Mouse (Mus musculus) right cerebral cortex, postnatal 10 days (tissue): ENCODE measurements around the gene Man1c1.

Source experiments
- DNase-seq, 2 experiments: peaks; one replicate each; pipeline ENCODE4 v3.0.0; 2021; ENCODE audit warnings: low spot score in 2 of 2

The Man1c1 gene

DNA sequence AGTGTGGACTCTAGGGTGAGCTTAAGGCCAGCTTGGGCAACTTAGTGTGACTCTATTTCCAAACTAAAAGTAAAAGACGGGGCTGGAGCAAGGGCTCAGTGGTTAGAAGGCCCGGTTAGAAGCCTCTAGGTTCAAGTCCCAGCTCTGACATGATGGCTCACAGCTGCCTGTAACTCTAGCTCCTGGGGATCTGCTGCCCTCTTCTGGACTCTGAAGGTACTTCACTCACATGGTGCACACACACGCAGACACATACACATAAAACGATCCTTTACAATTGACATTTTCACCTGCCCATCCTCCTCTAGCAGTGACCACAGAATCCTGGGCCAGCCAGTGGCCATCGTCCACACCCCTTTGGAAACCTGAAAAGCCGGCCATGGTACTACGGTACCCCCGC, 154.2 kb downstream of the Man1c1 start:
- DNase-seq: no peak

DNA sequence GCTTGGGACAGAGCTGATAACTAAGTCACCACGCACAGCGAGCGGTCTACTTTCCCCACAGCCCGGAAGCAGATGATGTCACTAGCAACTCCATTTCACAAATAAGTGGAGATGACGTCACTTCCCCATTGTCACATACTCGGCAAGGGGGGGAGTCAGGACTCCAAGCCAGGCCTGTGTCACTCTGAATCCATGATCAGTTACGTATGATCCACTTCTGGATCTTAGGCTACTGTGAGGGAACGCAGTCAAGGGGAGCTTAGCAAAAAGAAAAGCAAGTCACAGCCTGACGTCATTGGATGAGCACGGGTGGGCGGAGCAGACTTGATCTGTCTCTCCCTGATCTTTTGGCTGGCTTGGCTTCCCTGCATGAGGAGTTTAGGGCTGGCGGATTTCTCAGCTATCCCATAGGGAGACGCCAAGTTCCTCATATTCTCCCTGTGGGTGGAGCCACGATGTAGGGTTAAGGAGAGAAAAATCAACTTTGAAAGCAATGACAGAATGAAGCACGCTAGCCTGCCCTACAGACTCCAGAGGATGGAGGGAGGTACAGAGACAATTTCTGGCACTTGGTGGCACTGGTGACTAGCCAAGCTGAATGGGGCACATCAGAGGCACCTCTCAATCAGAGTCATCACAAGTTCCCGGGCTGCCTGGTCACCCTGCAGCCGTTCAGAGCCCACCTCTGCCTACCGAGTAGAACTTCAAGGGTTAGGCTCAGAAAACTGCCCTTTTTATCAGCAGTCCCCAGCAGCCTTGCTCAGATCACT, 155.7 kb downstream of the Man1c1 start:
- DNase-seq: no peak

DNA sequence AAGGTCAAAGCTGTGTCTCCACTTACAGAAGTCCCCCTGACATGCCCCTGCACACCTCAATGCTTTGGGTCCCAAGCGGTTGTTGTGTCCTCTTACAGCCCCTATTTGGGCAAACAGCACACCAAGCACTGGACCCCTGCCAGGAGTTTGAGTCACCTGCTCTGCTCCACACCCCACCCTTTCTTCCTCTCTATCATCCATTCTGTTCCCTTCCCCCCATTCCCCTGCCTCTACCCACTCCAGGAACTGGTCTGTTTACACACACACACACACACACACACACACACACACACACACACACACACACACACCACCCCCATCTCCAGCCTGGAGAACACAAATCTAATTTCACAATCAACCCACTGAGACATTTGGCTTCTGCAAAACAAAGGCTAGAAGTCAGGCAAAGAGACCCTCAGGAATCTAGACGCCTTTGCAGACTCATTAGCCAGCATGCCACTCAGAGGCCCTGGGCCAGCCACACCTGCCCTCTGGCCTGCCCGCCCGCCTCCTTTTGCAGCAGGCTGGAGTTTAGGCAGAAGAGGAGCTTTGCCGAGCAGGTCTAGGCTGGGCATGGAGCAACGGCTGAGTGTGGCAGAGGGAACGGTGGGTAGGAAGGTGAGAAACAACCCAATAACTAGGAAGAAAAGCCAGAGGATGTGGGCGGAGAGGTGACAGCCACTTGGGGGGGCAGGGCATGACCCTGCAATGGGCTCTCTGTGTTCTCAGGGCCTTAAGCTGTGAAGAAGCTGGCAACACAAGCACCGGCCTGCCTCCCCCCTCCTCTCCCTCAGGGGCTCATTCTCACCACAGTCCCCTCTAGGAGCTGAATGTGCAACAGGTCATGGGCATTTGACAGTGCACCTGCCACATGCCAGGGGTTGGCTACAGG, 157.0 kb downstream of the Man1c1 start:
- DNase-seq: no peak

DNA sequence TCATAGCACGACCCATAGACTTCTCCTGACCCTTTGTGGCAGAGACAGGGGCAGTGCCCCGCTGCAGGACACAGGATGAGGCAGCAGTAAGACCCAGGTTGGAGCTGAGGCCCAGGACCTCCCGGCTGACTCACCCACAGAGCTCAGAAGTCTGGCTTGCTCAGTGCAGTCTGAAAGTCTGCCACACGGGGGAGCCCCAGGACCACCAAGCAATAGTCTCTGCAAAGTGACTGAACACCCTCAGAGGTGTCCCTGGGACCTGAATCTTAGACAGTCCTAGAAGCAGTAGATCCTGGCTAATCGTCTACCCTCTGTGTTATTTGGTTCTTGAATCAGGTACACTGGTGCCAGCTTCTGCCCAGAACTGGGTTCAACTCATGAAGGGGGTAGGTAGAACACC, 160.8 kb downstream of the Man1c1 start:
- DNase-seq: peak; percentile 90 to 94

DNA sequence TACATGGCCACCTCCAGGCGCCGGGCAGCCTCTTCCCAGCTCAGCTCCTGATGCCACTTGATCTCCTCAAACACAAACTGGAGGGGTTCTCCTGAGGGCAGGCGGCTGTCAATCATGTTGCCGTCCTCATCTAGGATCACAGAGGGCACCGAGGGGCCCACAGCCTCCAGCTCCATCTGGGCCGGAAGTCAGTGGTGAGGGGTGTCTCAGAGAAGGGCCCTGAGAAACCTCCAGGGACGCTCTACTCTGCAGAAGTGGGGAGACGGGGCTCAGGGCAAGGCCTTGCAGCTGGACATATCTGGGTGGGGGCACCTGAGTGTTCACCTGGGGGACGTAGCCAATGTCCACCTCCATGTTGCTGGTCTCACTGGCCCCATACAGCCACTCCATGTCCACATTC, 161.4 kb downstream of the Man1c1 start:
- DNase-seq: no peak

DNA sequence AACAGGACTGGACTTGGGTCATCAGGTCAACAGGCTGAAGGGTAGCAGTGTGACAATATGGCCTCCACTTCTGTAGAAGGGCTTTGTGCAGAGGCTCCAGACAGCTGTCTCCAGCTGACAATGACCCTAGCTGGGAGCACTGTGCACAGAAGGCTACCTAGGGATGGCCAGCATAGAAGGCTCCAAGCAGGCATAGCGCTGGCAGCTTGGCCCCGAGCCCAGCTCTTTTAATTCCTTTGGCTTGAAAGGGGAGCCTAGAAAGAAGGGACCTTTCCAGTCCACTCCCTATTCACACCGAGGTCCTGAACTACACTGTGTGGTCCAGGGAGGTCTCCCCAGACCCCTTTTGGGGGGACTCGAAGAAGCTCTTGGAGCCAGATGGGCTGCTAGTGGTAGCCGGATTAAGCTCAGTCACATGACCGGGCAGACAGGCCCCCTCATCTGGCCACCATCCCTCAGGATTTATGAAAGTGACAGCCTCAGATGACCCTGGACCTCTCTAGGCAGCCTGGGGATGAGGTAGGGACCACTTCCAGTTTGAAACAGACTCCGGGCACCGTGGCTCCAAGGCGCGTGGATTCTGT, 165.0 kb downstream of the Man1c1 start:
- no peak for DNase-seq

DNA sequence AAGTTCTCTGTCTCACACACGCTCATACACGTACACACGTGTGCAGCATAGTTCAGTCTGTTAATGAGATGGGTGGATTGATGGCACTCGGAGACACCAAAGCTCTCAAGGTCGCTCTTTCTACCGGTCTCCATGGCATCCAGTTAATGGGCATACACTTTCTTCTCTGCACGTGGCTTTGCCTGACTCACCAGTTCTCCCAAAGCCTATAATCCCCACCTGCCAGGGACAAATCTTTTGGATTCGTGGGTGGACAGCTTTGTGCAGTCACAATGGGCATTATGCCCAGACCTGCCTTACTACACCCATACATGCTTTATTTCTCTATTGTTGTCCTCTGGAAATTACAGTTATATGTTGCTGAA, 168.3 kb downstream of the Man1c1 start:
- DNase-seq: peak in 1 of 2 experiments; percentile 71

DNA sequence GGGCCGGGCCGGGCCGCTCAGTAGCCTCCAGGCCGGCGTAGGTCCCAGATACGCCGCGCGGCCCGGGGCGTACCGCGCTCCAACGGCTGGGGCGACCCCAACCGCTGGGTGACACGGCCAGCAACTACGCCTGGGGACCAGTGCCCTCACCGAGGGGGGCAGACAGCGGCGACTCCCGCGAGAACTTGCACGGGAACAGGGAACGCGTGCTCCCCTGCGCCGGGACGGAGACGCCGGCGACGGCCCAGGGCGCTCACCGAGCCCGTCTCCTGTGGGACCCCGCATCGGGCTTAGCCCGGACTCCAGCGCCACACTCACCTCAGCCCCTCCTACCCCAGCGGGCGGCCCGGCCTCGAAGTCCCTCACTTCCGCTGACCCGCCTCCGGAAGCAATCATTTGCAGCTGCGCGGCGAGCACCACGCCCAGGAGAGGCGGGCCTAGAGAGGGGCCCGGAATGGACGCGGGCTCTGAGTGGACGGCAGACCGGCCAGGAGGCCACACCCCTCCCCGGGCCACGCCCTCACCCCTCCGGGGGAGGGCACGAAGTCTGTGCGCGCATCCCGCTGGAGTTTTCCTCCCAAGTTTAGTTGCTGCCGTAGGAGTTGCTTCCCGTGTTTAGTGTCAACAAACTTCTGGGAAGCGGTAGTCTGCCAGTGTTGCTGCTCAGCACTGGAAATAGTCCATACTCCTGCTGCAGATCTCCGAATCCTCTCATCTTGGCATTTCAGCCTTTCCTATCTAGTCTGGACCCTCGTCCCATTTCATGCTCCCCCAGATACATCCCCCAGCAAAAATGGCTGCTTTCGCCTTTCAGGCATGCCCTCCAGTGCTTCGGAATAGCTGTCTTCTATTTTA, 168.9 kb downstream of the Man1c1 start, which contains the start of gene Mtfr1l:
Gene Mtfr1l, minus strand, starts transcription at position 456 of the 855 bp plus-strand sequence.
- peak; percentile 98 for DNase-seq

DNA sequence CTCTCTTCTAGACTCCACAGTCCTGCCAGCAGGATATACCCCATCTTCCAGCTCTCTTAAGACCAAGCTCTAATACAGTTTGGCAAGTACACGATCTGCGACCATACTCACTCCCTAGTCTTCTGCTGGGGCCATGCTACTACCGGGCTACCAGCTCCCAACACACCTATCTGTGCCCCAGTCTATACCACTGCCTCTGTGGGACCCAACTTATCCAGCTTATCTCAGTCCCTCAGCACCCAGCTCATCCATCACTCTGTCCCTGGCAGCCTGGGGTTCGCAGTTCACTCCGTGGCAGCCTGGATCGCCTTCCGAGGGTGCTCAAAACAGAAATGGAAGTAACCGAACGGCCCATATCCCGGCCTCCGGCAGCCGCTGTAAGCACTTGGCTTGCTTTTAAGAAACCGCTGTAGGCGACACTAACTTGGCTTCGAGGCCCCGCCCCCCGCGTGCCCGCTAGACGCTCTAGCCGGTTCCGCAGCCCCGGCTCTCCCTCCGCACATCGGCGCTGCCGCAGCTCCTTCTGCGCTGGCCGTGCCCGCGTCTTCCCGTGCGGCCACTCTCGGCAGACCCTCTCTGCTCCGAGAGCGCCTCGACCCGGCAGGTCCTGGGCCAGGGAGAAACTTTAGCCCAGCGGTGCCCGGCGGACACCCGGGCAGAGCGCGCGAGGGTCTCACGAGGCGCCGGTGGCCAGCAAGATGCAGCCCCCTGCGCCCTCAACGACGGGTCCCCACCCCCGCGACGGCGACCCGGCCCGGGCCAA, 169.8 kb downstream of the Man1c1 start:
- DNase-seq: peak; percentile 70 to 75

DNA sequence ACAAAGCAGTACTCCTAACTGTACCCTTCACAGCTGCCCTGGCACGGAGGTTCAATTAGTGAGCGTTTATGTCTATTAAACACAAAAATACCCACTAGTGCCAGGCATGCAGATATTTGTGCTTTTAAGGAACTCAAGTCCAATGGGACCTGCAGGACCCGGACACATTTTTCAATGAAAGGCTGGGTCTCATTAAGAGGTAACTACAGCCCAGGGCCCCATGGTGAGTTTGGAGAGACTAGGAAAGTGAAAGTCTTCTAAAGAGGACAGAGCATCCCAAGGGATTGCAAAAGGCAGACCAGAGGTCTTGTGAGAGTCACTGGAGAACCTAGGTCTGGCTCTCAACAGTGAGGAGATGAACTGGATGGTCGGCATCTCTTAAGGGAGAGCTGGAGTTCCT, 170.7 kb downstream of the Man1c1 start:
- peak in 1 of 2 experiments; percentile 24 for DNase-seq

DNA sequence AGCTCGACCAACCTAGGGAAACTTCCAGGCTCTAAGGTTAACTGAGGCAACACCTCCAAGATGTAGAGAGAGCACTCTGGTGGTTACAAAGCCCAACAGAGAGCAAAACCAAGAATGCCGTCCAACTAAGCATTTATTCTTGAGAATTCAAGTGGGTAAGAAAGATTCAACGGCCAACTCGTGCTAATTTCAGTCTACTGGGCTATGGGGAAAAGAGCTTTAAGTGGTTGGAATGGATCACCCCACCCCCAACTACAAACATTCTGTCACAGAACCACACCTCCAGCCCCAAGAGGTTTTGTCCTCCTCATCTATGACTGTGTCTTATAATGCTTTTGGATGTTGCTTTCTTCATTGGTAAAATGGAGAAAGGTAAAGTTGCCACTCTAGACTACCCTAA, 171.2 kb downstream of the Man1c1 start:
- no peak for DNase-seq

DNA sequence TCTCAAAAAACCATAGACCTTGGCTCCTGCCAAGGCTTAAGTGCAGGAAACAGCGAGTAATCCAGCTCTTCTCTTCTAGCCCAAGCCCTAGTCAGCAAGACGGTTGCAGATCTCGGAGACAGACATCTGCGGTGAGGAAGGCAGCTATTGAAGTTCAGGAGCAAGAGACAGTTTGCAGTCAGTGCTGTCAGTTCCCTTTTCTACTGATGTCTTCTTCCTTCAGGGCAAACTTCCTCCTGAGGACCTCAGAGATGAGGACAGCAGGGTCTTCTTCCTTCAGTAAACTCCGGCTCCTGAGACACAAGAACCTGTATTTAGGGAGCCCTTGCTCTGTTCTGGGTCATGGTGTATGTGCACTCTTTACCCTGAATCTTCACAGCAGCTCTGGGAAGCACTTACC, 177.9 kb downstream of the Man1c1 start:
- DNase-seq: no peak

DNA sequence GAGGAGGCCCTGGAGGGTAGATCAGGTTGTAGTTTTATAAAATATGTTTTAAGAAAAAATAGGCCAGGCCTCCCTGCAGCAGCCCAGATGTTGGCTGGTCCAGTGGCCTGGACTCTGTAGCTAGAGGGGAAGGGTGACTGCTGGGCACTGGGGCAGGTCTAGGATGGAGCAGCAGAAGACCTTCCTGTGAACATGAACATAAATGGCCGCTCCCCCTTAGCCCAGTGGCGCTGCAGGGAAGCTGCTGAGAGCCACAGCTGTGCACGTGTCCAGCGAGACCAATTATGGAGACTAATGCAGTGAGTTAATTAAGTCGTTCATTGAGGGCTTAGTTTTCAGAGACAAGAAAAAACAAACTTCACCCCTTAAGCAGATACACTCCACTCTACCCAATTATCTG, 178.3 kb downstream of the Man1c1 start:
- DNase-seq: no peak

DNA sequence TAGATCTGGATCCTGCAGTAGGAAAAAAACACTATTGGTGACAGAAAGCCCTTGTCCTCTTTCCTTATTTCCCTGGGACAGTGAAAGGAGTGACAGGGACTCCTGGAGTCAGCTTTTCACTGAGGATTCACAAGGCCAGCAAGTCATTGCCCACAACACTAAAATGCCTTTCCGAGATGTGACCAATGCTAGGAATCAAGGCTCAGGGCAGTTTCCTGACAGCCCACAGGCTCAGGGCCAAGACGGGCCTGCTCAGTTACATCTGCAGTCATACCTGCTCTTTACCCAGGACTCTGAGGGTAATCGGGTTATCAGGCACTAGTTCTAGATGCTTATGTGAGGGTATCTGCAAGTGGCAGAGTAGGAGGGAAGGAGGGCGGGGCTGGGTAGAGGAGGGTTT, 180.6 kb downstream of the Man1c1 start:
- no peak for DNase-seq

DNA sequence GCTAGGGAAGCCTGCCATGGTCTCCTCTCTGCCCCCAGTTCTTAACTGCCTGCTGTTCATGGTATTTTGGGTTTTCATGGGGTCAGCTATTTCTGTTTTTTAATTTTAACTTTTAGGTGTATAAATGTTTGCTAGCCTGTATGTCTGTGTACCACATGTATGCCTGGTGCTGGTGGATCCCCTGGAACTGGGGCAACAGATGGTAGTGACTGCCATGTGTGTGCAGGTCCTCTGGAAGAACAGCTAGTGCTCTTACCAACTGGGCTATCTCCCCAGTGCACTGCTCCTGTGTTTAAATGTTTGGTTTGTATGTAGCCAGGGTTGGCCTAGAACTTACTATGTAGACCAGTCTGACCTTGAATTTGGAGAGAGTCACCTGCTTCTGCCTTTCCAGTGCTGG, 184.8 kb downstream of the Man1c1 start:
- DNase-seq: no peak

DNA sequence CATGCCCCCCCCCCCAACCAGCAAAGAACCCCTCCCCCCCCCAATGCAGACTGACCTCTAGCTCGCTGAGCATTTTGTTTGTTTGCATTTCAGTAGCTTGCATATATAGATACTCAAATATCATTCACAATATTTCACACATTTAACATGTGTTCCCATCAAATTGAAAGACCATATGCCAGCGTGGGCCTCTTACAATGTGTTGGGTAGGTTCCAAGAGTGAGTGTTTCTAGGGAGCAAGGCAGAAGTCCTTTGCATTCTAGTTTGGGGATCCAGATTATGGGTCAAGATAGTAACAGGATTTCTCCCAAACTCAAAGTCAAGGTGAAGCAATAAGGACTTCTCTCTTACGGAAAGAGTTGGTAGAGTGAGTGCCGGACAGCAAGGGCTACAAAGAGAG, 185.5 kb downstream of the Man1c1 start:
- DNase-seq: no peak

DNA sequence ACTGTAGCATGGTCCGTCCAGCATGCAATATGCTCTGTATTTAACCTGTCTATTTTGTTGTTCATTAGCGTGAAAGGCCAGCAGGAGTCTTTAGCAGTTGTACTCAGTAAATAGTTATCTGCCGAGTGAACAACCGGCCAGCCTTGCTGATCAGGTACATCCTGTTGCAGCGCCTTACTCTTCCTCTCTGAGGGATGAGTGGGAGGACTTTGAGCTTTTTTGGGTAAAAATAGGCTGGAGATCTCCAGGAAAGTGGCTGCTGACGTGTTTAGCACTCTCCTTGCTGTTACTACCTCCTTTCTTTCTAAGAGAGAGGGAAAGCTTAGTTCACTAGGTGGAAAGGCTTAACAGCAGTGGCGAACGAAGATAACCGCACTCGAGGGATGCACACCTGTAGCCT, 186.4 kb downstream of the Man1c1 start:
- no peak for DNase-seq

DNA sequence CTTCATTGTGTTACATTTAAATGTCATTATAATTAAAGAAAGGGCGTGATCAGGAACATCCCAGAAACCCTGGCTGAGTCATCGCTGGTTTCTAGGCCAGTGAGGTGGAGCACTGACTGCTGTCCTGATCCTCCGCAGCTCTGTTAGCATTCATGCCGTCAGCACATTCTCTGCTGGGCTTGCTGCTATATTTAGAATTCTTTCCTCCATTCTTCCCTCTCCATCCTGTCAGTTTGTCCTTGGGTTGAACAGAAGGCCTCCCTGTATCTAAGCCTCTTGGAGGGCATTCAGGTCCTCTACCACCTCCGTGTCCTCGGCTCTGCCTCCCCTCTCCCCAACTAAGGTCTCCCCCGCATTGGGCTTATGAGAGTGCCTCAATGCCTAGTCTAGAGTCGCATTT, 187.1 kb downstream of the Man1c1 start:
- DNase-seq: no peak

DNA sequence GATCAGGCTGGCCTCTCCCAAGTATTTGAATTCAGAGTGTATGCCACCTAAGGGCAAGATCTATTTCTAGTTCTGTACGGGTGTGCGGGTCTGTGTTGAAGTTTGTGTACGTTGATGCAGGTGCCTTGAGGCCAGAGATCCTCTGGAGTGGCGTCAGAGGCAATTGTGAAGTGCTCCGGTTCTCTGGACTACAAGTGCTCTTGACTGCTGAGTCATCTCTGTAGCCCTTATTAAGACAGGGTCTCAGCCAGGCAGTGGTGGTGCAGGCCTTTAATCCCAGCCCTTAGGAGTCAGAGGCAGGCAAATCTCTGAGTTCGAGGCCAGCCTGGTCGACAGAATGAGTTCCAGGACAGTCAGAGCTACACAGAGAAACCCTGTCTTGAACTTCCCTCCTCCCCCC, 188.5 kb downstream of the Man1c1 start:
- DNase-seq: no peak

DNA sequence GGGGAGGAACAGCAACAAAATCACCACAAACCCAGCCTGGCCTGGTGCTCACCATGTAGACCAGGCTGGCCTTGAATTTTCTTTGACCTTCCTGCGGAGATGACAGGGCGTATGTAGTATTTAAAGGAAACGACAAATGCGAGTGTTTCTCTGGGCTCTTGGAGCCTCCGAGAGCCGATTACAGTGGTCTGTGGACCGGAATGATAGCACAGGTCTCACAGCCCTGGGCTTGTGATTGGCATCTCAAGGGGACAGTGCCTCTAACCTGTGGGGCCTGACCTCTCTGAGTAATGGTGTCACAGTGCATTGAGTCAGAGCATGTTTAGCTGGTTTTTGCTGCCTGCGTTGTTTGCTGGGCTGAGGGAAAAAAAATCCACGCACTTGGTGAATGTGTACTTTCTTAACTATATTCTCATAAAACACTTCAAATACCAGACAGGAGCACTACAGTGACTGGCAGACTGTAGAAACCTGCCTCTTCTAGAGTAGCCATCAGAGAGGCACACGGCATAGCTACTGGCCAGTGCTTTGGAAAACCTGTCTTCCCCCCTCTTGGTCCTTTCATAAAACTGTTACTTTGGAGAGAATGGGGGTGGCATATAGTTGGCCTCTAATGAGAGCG, 189.7 kb downstream of the Man1c1 start:
- DNase-seq: no peak

DNA sequence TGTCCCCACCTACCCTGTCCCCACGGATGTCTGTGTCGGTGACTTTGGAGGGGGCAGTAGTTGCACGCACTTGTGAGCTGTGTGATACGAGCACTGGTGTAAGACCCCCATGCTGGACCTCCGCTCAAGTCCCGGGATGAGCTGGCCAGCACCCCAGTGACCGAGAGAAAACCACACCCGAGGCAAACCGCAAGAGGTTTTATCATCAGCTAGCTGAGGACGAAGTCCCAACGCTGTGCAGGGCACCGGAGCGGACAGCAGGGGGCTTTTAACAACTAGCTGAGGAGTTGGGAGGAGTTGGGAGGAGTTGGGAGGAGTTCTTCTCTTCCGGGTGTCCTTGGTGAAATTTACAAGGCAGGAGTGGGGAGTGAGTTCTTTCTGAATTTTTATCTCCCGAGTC, 191.3 kb downstream of the Man1c1 start:
- DNase-seq: peak; percentile 71 to 80
